Comparison of ENCODE assay signal across 14 mouse cellular contexts in the genomic region with DNA sequence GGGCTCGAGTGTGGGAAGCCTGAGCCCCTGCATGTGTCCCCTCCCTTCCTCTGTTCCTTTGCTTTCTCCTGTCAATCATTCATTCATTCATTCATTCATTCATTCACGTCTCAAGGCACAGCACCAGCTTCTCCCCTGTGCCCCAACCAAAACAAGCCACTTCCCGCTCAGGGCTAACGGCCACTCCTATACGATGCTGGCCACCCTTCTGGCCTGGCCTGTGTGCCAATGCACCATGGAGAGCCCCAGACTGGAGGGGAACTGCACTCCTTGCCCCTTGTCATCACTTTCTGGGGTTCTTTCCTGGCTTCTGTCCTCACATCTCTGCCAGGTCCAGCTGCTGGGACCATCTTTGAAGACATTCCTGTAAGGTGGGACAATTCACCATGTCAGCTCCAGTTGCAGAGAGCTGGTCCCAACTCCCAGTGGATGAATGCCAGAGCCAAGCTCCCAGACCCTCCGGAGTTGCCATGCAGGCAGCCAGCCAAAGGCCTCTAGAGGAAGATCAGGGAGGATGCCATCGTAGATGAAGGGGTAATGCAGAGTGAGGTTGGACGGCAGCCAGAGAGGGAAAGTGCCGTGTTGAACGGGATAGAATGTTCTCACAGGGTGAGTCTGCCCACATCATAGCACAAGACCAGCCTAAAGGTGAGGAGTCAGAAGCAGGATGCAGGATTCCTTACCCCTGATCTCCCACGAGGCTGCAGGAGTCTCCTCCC. TPM values are rescaled to one million over a fixed set of nuclear protein-coding genes. Genes with fewer than 3 reads are reported as not detected.
DNase-seq lines count a peak whose midpoint lies in the region; ATAC-seq and TF ChIP-seq lines count a peak whose summit lies in the region.
"Had no signal": no experiment of that assay in that cellular context is flagged by ENCODE, and none has a peak within 500 bp of the region (broad histone marks: within the 10 kb centered on the region; RNA-seq: fewer than 3 reads in every experiment).

No protein-coding gene starts in this region.

- WGBS in heart, embryonic 15.5 days: 41% methylated on average over 11 of the region's 11 CpGs
- WGBS in midbrain, embryonic 10.5 days: 84% methylated on average over 11 of the region's 11 CpGs
- WGBS in midbrain, embryonic 16.5 days: 59% methylated on average over 11 of the region's 11 CpGs
- WGBS in forebrain, embryonic 15.5 days: 43% methylated on average over 11 of the region's 11 CpGs
- 27% methylated on average over 11 of the region's 11 CpGs for WGBS in hindbrain, postnatal 0 days

- peak; percentile 68 for ATAC-seq in heart, embryonic 15.5 days (replicated peaks; ENCODE audit: insufficient number of reproducible peaks, insufficient read depth, low FRiP score, low read depth)
- no peak for ATAC-seq in midbrain, embryonic 16.5 days
- ATAC-seq in forebrain, embryonic 15.5 days (replicated peaks): 0 out of 2 replicates have a peak, but pooled peaks have one; percentile 53
- ATAC-seq in hindbrain, postnatal 0 days: peak; percentile 75

- DNase-seq in heart, adult 11 months: no peak
- no peak for DNase-seq in midbrain, embryonic 10.5 days (ENCODE audit: low spot score)
- DNase-seq in hindbrain, postnatal 0 days (ENCODE audit: low spot score): peak; percentile 81
- DNase-seq in adrenal gland, adult 8-10 months: no peak
- DNase-seq in ovary, postnatal 10 days (ENCODE audit: low spot score): no peak
- DNase-seq: adrenal gland, postnatal 36 days; lung, postnatal 14 days; thymus, postnatal 4 days had no signal

- H3K4me1 ChIP-seq in heart, embryonic 15.5 days (replicated peaks): peaks cover 41% of the 10 kb centered on the region
- peaks cover 18% of the 10 kb centered on the region for H3K4me1 ChIP-seq in midbrain, embryonic 10.5 days
- peaks cover 7% of the 10 kb centered on the region for H3K4me1 ChIP-seq in midbrain, embryonic 16.5 days (ENCODE audit: control insufficient read depth, insufficient read depth, low read length)
- H3K4me1 ChIP-seq in forebrain, embryonic 15.5 days: peaks cover 23% of the 10 kb centered on the region
- 0 out of 2 replicates have a peak, but pooled peaks cover 9% of the 10 kb centered on the region for H3K4me1 ChIP-seq in hindbrain, postnatal 0 days (ENCODE audit: insufficient read depth, low read length)

- no peak overlapping the region for H3K4me3 ChIP-seq in heart, embryonic 15.5 days
- H3K4me3 ChIP-seq in midbrain, embryonic 10.5 days: no peak overlapping the region
- no peak overlapping the region for H3K4me3 ChIP-seq in midbrain, embryonic 16.5 days (ENCODE audit: low read depth, low read length)
- no peak overlapping the region for H3K4me3 ChIP-seq in forebrain, embryonic 15.5 days
- no peak overlapping the region for H3K4me3 ChIP-seq in hindbrain, postnatal 0 days (ENCODE audit: low read length)
- H3K4me3 ChIP-seq: embryonic facial prominence, embryonic 15.5 days; kidney, embryonic 15.5 days; layer of hippocampus, adult 2 months had no signal

- H3K27me3 ChIP-seq in heart, embryonic 15.5 days: 0 out of 2 replicates have a peak, but pooled peaks cover 1% of the 10 kb centered on the region
- no peaks in the 10 kb centered on the region for H3K27me3 ChIP-seq in midbrain, embryonic 10.5 days (ENCODE audit: low read depth, poor library complexity, severe bottlenecking)
- no peaks in the 10 kb centered on the region for H3K27me3 ChIP-seq in midbrain, embryonic 16.5 days (ENCODE audit: control insufficient read depth, insufficient read depth, low read depth, low read length)
- no peaks in the 10 kb centered on the region for H3K27me3 ChIP-seq in forebrain, embryonic 15.5 days
- no peaks in the 10 kb centered on the region for H3K27me3 ChIP-seq in hindbrain, postnatal 0 days (ENCODE audit: insufficient read depth, low read length)
- H3K27me3 ChIP-seq: embryonic facial prominence, embryonic 15.5 days; kidney, embryonic 15.5 days had no signal

- no peaks in the 10 kb centered on the region for H3K36me3 ChIP-seq in heart, embryonic 15.5 days
- no peaks in the 10 kb centered on the region for H3K36me3 ChIP-seq in midbrain, embryonic 10.5 days
- no peaks in the 10 kb centered on the region for H3K36me3 ChIP-seq in midbrain, embryonic 16.5 days (ENCODE audit: control insufficient read depth, insufficient read depth, low read length)
- no peaks in the 10 kb centered on the region for H3K36me3 ChIP-seq in forebrain, embryonic 15.5 days
- H3K36me3 ChIP-seq in hindbrain, postnatal 0 days (ENCODE audit: insufficient read depth, low read length): no peaks in the 10 kb centered on the region
- H3K36me3 ChIP-seq: embryonic facial prominence, embryonic 15.5 days; kidney, embryonic 15.5 days had no signal

- no peak overlapping the region for H3K9ac ChIP-seq in heart, embryonic 15.5 days
- no peak overlapping the region for H3K9ac ChIP-seq in midbrain, embryonic 16.5 days (ENCODE audit: low read depth, low read length)
- H3K9ac ChIP-seq in forebrain, embryonic 15.5 days (replicated peaks): no peak overlapping the region
- no peak overlapping the region for H3K9ac ChIP-seq in hindbrain, postnatal 0 days (replicated peaks; ENCODE audit: low read length)
- H3K9ac ChIP-seq: embryonic facial prominence, embryonic 15.5 days; kidney, embryonic 15.5 days had no signal

- H3K9me3 ChIP-seq in heart, embryonic 15.5 days (replicated peaks): no peaks in the 10 kb centered on the region
- H3K9me3 ChIP-seq in midbrain, embryonic 10.5 days (replicated peaks): no peaks in the 10 kb centered on the region
- H3K9me3 ChIP-seq in midbrain, embryonic 16.5 days (replicated peaks; ENCODE audit: control insufficient read depth, low read length, poor library complexity, severe bottlenecking): no peaks in the 10 kb centered on the region
- H3K9me3 ChIP-seq in forebrain, embryonic 15.5 days: no peaks in the 10 kb centered on the region
- no peaks in the 10 kb centered on the region for H3K9me3 ChIP-seq in hindbrain, postnatal 0 days (ENCODE audit: low read length)
- H3K9me3 ChIP-seq: embryonic facial prominence, embryonic 15.5 days; kidney, embryonic 15.5 days had no signal

- H3K27ac ChIP-seq in heart, embryonic 15.5 days: peak overlapping the region; percentile 47; the same call in 1 of the 2 replicates
- H3K27ac ChIP-seq in midbrain, embryonic 10.5 days (replicated peaks): 0 out of 2 replicates have a peak overlapping the region, but pooled peaks have one; percentile 33
- H3K27ac ChIP-seq in midbrain, embryonic 16.5 days (ENCODE audit: low read length): no peak overlapping the region
- no peak overlapping the region for H3K27ac ChIP-seq in forebrain, embryonic 15.5 days (replicated peaks)
- peak overlapping the region; percentile 22; the same call in 1 of the 2 replicates for H3K27ac ChIP-seq in hindbrain, postnatal 0 days
- H3K27ac ChIP-seq: embryonic facial prominence, embryonic 15.5 days; kidney, embryonic 15.5 days; layer of hippocampus, adult 2 months had no signal

- H3K4me2 ChIP-seq in heart, embryonic 15.5 days: no peak overlapping the region
- no peak overlapping the region for H3K4me2 ChIP-seq in midbrain, embryonic 16.5 days (ENCODE audit: low read length)
- H3K4me2 ChIP-seq in forebrain, embryonic 15.5 days (replicated peaks): no peak overlapping the region
- no peak overlapping the region for H3K4me2 ChIP-seq in hindbrain, postnatal 0 days (ENCODE audit: low read depth, low read length)
- H3K4me2 ChIP-seq: embryonic facial prominence, embryonic 15.5 days; kidney, embryonic 15.5 days had no signal

- no peak for TF ChIP-seq CTCF in hindbrain, postnatal 0 days (IDR thresholded peaks at IDR 0.05; ENCODE audit: low read depth)

RNA-seq across cellular contexts. Expression of gene Rplp1, which starts 26.5 kb away (rescaled TPM):
- polyA plus RNA-seq in heart, embryonic 15.5 days (2015; fragmentation: Nextera tagmentation; extraction: Ambion mirVana): 834 and 862 TPM in 2 replicates
- 965 and 1,195 TPM in 2 replicates for polyA plus RNA-seq in midbrain, embryonic 10.5 days (2016; fragmentation: Nextera tagmentation; extraction: Ambion mirVana)
- polyA plus RNA-seq in midbrain, embryonic 16.5 days (2015; fragmentation: Nextera tagmentation; extraction: Ambion mirVana): 818 and 819 TPM in 2 replicates
- polyA plus RNA-seq in forebrain, embryonic 15.5 days (2015; fragmentation: Nextera tagmentation; extraction: Ambion mirVana): 859 and 881 TPM in 2 replicates
- total RNA-seq in hindbrain, postnatal 0 days (2014; rRNA removed): 2,832 and 4,239 TPM in 2 replicates
- 1,070 and 1,080 TPM in 2 replicates for polyA plus RNA-seq in hindbrain, postnatal 0 days (2015; fragmentation: Nextera tagmentation; extraction: Ambion mirVana)
- total RNA-seq in adrenal gland, adult 8-10 months (2022): 1,000 to 10,000 TPM; 2,047 to 2,140 (median 2,121) TPM

RNA-seq across cellular contexts. Expression of gene Kif23, which starts 58.8 kb away (rescaled TPM):
- polyA plus RNA-seq in heart, embryonic 15.5 days (2015; fragmentation: Nextera tagmentation; extraction: Ambion mirVana): 61.6 and 78.8 TPM in 2 replicates
- 121 and 123 TPM in 2 replicates for polyA plus RNA-seq in midbrain, embryonic 10.5 days (2016; fragmentation: Nextera tagmentation; extraction: Ambion mirVana)
- 10.1 and 12.9 TPM in 2 replicates for polyA plus RNA-seq in midbrain, embryonic 16.5 days (2015; fragmentation: Nextera tagmentation; extraction: Ambion mirVana)
- polyA plus RNA-seq in forebrain, embryonic 15.5 days (2015; fragmentation: Nextera tagmentation; extraction: Ambion mirVana): 40.2 and 45.5 TPM in 2 replicates
- 4.5 and 7.5 TPM in 2 replicates for total RNA-seq in hindbrain, postnatal 0 days (2014; rRNA removed)
- 14.7 and 15.5 TPM in 2 replicates for polyA plus RNA-seq in hindbrain, postnatal 0 days (2015; fragmentation: Nextera tagmentation; extraction: Ambion mirVana)
- total RNA-seq in adrenal gland, adult 8-10 months (2022): 1 to 10 TPM; 2.3 to 3.8 (median 3.7) TPM

Comparison
In these comparisons a context has a peak if more than half of its experiments do, and no peak if none do; other contexts are left out.
1. H3K27ac ChIP-seq: peak in heart, embryonic 15.5 days (single experiment), midbrain, embryonic 10.5 days (single experiment) and hindbrain, postnatal 0 days (single experiment); none in midbrain, embryonic 16.5 days (single experiment) and forebrain, embryonic 15.5 days (single experiment).